Mouse (Mus musculus) intestine, embryonic 14.5 days (tissue): Measurements from ENCODE around the gene Lgr4. TPM values are rescaled to one million over a fixed set of nuclear protein-coding genes. Genes with fewer than 3 reads are reported as not detected.
"Not testable (repeated sequence)": the region's sequence is repeated elsewhere in the genome, so short reads cannot be mapped to it uniquely, and the experiment has no call there.

Experiments
- ATAC-seq: fragments of 200-750 bp; cut with Nextera tagmentation; replicated peaks from 2 replicates; pipeline ENCODE4 v1.8.0; 2017; ENCODE audit warnings: low read depth, moderate number of reproducible peaks, moderate TSS enrichment, moderate library complexity; ENCODE audit not compliant: low FRiP score, low TSS enrichment
- DNase-seq: peaks from one replicate; pipeline ENCODE4 v3.0.0-alpha.2; 2018; ENCODE audit warnings: low spot score
- H3K27ac ChIP-seq: fragments of 300-500 bp; sonication (generic); 2 replicates; pipeline ENCODE4 v1.5.1; 2014; ENCODE audit warnings: low read depth, mild to moderate bottlenecking, control low read depth
- H3K27me3 ChIP-seq: fragments of 300-500 bp; sonication (generic); replicated peaks from 2 replicates; pipeline ENCODE4 v1.6.1; 2014; ENCODE audit warnings: low read length, control low read depth; ENCODE audit not compliant: control insufficient read depth, insufficient read depth
- H3K36me3 ChIP-seq: fragments of 300-500 bp; sonication (generic); 2 replicates; pipeline ENCODE4 v1.6.1; 2014; ENCODE audit warnings: low read length, control low read depth; ENCODE audit not compliant: control insufficient read depth, insufficient read depth
- H3K4me1 ChIP-seq: fragments of 300-500 bp; sonication (generic); replicated peaks from 2 replicates; pipeline ENCODE4 v1.6.1; 2014; ENCODE audit warnings: low read length, control low read depth, mixed read lengths; ENCODE audit not compliant: control insufficient read depth, insufficient read depth
- H3K4me2 ChIP-seq: fragments of 300-500 bp; sonication (generic); 2 replicates; pipeline ENCODE4 v1.6.1; 2014; ENCODE audit warnings: low read length
- H3K4me3 ChIP-seq: fragments of 300-500 bp; sonication (generic); 2 replicates; pipeline ENCODE4 v1.5.1; 2014; ENCODE audit warnings: low read depth, low read length, control low read depth, mixed read lengths
- H3K9ac ChIP-seq: fragments of 300-500 bp; sonication (generic); 2 replicates; pipeline ENCODE4 v1.6.1; 2014; ENCODE audit warnings: mild to moderate bottlenecking, low read length
- H3K9me3 ChIP-seq: fragments of 300-500 bp; sonication (generic); 2 replicates; pipeline ENCODE4 v1.6.1; 2016; ENCODE audit warnings: low read length, control low read depth; ENCODE audit not compliant: control insufficient read depth
- WGBS: fragments of 180-500 bp; shearing (Covaris S2); extraction: QIAGEN DNeasy Blood & Tissue Kit; methylation state at CpG from one replicate; pipeline ENCODE4 v1.1.7; 2014; 5-methylcytosine and 5-hydroxymethylcytosine counted together
- polyA plus RNA-seq: library from polyadenylated mRNA; unstranded; fragments of >200 nt; fragmentation: Nextera tagmentation; extraction: Ambion mirVana; gene quantifications from 2 replicates; pipeline ENCODE4 v1.2.1, GENCODE M21; 2014

Lgr4 gene
- 47.3 and 48.8 TPM in 2 replicates for polyA plus RNA-seq

GRCm38 (mm10) chr2:109917496-109918413 is at the start of gene Lgr4:
TSS of gene Lgr4 (plus strand) at chr2:109917647.
- Histone ChIP-seq H3K27me3 (no peaks in the 10 kb centered on the region), H3K9ac (peak within 1 kb of the TSS; percentile 93), H3K4me3 (peak within 1 kb of the TSS; percentile 83), H3K4me2 (peak within 1 kb of the TSS; percentile 87), H3K27ac (peak within 1 kb of the TSS; percentile 97), H3K9me3 (no peaks in the 10 kb centered on the region), H3K4me1 (peaks cover 23% of the 10 kb centered on the region), H3K36me3 (no peaks in the 10 kb centered on the region; the same call in 1 of the 2 replicates)
- 2% methylated on average over 95 of the region's 111 CpGs for WGBS
- ATAC-seq = peak; percentile 98
- DNase-seq = peak; percentile 95

- WGBS = 80% methylated on average over 4 of the region's 4 CpGs
- not testable (repeated sequence) for H3K4me1 ChIP-seq, H3K4me2 ChIP-seq, H3K27me3 ChIP-seq, DNase-seq, H3K4me3 ChIP-seq, ATAC-seq, H3K27ac ChIP-seq, H3K9me3 ChIP-seq, H3K9ac ChIP-seq, H3K36me3 ChIP-seq
Measured at GRCm38 (mm10) chr2:109879429-109879828, 38.0 kb upstream of the Lgr4 start.

GRCm38 (mm10) chr2:109881111-109881510 is 36.3 kb upstream of the Lgr4 start:
- Histone ChIP-seq H3K27me3 (no peaks in the 10 kb centered on the region), H3K9ac (no peak overlapping the region), H3K4me3 (no peak overlapping the region), H3K36me3 (no peaks in the 10 kb centered on the region), H3K27ac (no peak overlapping the region), H3K9me3 (no peaks in the 10 kb centered on the region), H3K4me2 (no peak overlapping the region), H3K4me1 (no peaks in the 10 kb centered on the region)
- DNase-seq = no peak
- WGBS = 51% methylated on average over 2 of the region's 2 CpGs
- no peak for ATAC-seq

- H3K4me3 ChIP-seq = no peak overlapping the region
- H3K4me1 ChIP-seq = no peaks in the 10 kb centered on the region
- no peaks in the 10 kb centered on the region for H3K27me3 ChIP-seq
- H3K9ac ChIP-seq = no peak overlapping the region
- 53% methylated on average over 1 of the region's 1 CpGs for WGBS
- DNase-seq (no peak), ATAC-seq (no peak)
- no peak overlapping the region for H3K27ac ChIP-seq
- H3K9me3 ChIP-seq = no peaks in the 10 kb centered on the region
- no peak overlapping the region for H3K4me2 ChIP-seq
- no peaks in the 10 kb centered on the region for H3K36me3 ChIP-seq
Measured at GRCm38 (mm10) chr2:109881625-109882024, 35.8 kb upstream of the Lgr4 start.

GRCm38 (mm10) chr2:109884106-109884505 is 33.3 kb upstream of the Lgr4 start:
- Histone ChIP-seq H3K36me3 (no peaks in the 10 kb centered on the region), H3K4me3 (no peak overlapping the region), H3K4me2 (no peak overlapping the region), H3K9me3 (no peaks in the 10 kb centered on the region), H3K27ac (no peak overlapping the region), H3K9ac (no peak overlapping the region), H3K4me1 (no peaks in the 10 kb centered on the region), H3K27me3 (no peaks in the 10 kb centered on the region)
- ATAC-seq (no peak), DNase-seq (no peak)
- 77% methylated on average over 4 of the region's 4 CpGs for WGBS

GRCm38 (mm10) chr2:109884507-109884906 is 32.9 kb upstream of the Lgr4 start:
- Histone ChIP-seq H3K4me2 (no peak overlapping the region), H3K4me3 (no peak overlapping the region), H3K4me1 (no peaks in the 10 kb centered on the region), H3K9me3 (no peaks in the 10 kb centered on the region), H3K36me3 (no peaks in the 10 kb centered on the region), H3K27ac (no peak overlapping the region), H3K27me3 (no peaks in the 10 kb centered on the region), H3K9ac (no peak overlapping the region)
- DNase-seq (no peak), ATAC-seq (no peak)
- WGBS = 66% methylated on average over 4 of the region's 4 CpGs

- peak overlapping the region; percentile 94 for H3K9ac ChIP-seq
- H3K4me3 ChIP-seq = peak overlapping the region; percentile 98
- 0 out of 2 replicates have a peak, but pooled peaks cover 5% of the 10 kb centered on the region for H3K9me3 ChIP-seq
- peak overlapping the region; percentile 84; the same call in 1 of the 2 replicates for H3K27ac ChIP-seq
- DNase-seq = no peak
- peak overlapping the region; percentile 54 for H3K4me2 ChIP-seq
- H3K36me3 ChIP-seq = peaks cover 9% of the 10 kb centered on the region
- no peak; the same call in 1 of the 2 replicates for ATAC-seq
- H3K4me1 ChIP-seq = peaks cover 11% of the 10 kb centered on the region
- no peaks in the 10 kb centered on the region for H3K27me3 ChIP-seq
- 35% methylated on average over 4 of the region's 4 CpGs for WGBS
Measured at GRCm38 (mm10) chr2:109890068-109890467, 27.4 kb upstream of the Lgr4 start.

- ATAC-seq = peak; percentile 99
- Histone ChIP-seq H3K9me3 (0 out of 2 replicates have a peak, but pooled peaks cover 5% of the 10 kb centered on the region), H3K4me1 (peaks cover 11% of the 10 kb centered on the region), H3K9ac (peak within 1 kb of the TSS; percentile 94), H3K27ac (peak within 1 kb of the TSS; percentile 84), H3K27me3 (no peaks in the 10 kb centered on the region), H3K4me2 (peak within 1 kb of the TSS; percentile 92), H3K4me3 (peak within 1 kb of the TSS; percentile 98), H3K36me3 (peaks cover 15% of the 10 kb centered on the region)
- under 1% methylated on average over 42 of the region's 42 CpGs for WGBS
- DNase-seq = peak; percentile 95
Measured at GRCm38 (mm10) chr2:109890597-109890996, 26.9 kb upstream of the Lgr4 start, which contains the start of gene Lin7c. TSS of gene Lin7c (plus strand) at chr2:109890853.
